Mouse (Mus musculus): Measurements from ENCODE around the gene Tysnd1. TPM values are rescaled to one million over a fixed set of nuclear protein-coding genes. Genes with fewer than 3 reads are reported as not detected.

Tysnd1 gene
- total and polyA plus RNA-seq, 3 experiments, result 72.7 to 119 TPM; not detected in 1

DNA sequence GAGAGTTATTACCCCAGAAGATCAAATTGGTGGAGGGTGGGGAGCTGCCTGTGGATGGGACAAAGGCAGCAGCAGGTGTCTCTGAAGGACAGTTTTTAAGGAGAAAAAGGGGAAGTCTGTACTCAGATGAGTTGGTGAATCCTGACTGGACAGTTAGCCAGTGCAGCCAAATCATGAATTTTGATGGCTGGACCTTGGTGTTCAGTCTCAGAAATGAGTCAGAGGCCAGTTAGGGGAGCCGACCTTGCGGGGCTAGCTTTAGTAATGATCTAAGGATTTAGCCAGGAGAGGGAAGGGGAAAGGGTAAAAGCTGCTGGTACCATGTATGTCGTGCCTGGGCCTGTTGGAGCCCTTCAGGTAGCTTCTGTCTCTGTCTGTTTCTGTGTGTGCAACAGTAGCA is 18.3 kb downstream of the Tysnd1 start:
- TF ChIP-seq JUND (IDR thresholded peaks at IDR 0.05; ENCODE audit: low read depth, low read length) (no peak), TCF12 (IDR thresholded peaks at IDR 0.05; ENCODE audit: low read depth, low read length) (no peak), RAD21 (IDR thresholded peaks at IDR 0.05; ENCODE audit: low read depth, low read length) (no peak), POLR2AphosphoS5 (IDR thresholded peaks at IDR 0.05; ENCODE audit: borderline replicate concordance, low read depth, low read length) (no peak)
- H3K79me2 ChIP-seq (ENCODE audit: control insufficient read depth, insufficient read depth, low read length, poor library complexity), result no peaks in the 10 kb centered on the region; the same call in 1 of the 2 replicates
- no peaks in the 10 kb centered on the region for H3K9me3 ChIP-seq (replicated peaks; ENCODE audit: insufficient read depth, low read length)

DNA sequence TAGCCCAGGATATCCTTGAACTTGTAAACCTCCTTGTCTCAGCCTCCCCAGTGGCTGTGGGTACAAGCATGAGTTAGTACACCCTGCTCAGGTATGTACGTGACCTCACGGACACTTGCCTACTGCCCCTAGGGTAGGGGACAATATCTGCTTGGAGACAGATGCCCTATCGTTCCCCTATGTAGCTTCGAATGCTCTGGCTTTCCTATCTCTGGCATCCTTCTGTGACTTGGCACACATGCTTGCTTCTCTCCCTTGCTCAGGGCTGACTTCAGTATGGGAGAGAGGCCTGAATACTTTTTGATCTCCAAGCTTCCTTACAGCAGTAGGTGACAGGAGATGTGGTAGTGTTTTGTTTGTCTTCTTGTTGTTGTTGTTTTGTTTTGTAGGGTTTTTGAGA is 18.8 kb downstream of the Tysnd1 start:
- Histone ChIP-seq H3K4me1 (ENCODE audit: control insufficient read depth in 1 of 2, insufficient read depth in 2 of 2, low read length in 2 of 2) (peaks cover 1 to 11% of the 10 kb centered on the region in 2 experiments), H3K27ac (ENCODE audit: control insufficient read depth, low read depth, low read length) (no peak overlapping the region), H3K36me3 (ENCODE audit: control insufficient read depth in 1 of 2, insufficient read depth in 2 of 2, low read length in 2 of 2) (no peaks in the 10 kb centered on the region), H3K27me3 (ENCODE audit: control insufficient read depth in 1 of 2, insufficient read depth in 2 of 2, low read length in 2 of 2) (no peaks in the 10 kb centered on the region), H3K79me2 (ENCODE audit: control insufficient read depth, insufficient read depth, low read length, poor library complexity) (no peaks in the 10 kb centered on the region; the same call in 1 of the 2 replicates), H3K4me3 (ENCODE audit: control insufficient read depth in 1 of 2, insufficient read depth in 1 of 2, low read depth in 2 of 2, low read length in 2 of 2) (no peak overlapping the region), H3K9ac (ENCODE audit: control insufficient read depth, low read depth, low read length, poor library complexity, severe bottlenecking) (no peak overlapping the region), H3K9me3 (replicated peaks; ENCODE audit: insufficient read depth, low read length) (no peaks in the 10 kb centered on the region)
- DNase-seq (ENCODE audit: low read depth, low spot score), result peak; percentile 60
- TF ChIP-seq KAT2A (conservative IDR thresholded peaks at IDR 0.05; ENCODE audit: low read depth, low read length), result no peak
- no peak for TF ChIP-seq USF1 (IDR thresholded peaks at IDR 0.05; ENCODE audit: low read depth, low read length)
- no peak for TF ChIP-seq MEF2A (IDR thresholded peaks at IDR 0.05; ENCODE audit: extremely low read depth, insufficient replicate concordance, low read depth, low read length, poor library complexity, severe bottlenecking)
- TF ChIP-seq RAD21 (IDR thresholded peaks at IDR 0.05; ENCODE audit: low read depth, low read length), result no peak
- TF ChIP-seq MAFK (IDR thresholded peaks at IDR 0.05; ENCODE audit: borderline replicate concordance, low read depth, low read length), result no peak
- no peak for TF ChIP-seq CHD1 (IDR thresholded peaks at IDR 0.05; ENCODE audit: low read depth, low read length)
- TF ChIP-seq CTCF (IDR thresholded peaks at IDR 0.05 in 2 of 3, conservative IDR thresholded peaks at IDR 0.05 in 1 of 3; ENCODE audit: control insufficient read depth in 1 of 3, insufficient read depth in 1 of 3, low read depth in 2 of 3, low read length in 3 of 3, poor library complexity in 1 of 3, severe bottlenecking in 1 of 3), result no peak
- TF ChIP-seq ZMIZ1 (IDR thresholded peaks at IDR 0.05; ENCODE audit: low read depth, low read length), result no peak
- TF ChIP-seq MXI1 (IDR thresholded peaks at IDR 0.05; ENCODE audit: low read depth, low read length), result no peak
- TF ChIP-seq ZC3H11A (IDR thresholded peaks at IDR 0.05; ENCODE audit: low read depth, low read length), result no peak
- TF ChIP-seq NRF1 (IDR thresholded peaks at IDR 0.05; ENCODE audit: insufficient read depth, low read depth, low read length, poor library complexity, severe bottlenecking), result no peak
- TF ChIP-seq SMC3 (IDR thresholded peaks at IDR 0.05; ENCODE audit: low read depth, low read length), result no peak
- peak; percentile 74 for TF ChIP-seq GATA1 (IDR thresholded peaks at IDR 0.05; ENCODE audit: low read depth, low read length)
- TF ChIP-seq USF2 (IDR thresholded peaks at IDR 0.05; ENCODE audit: borderline replicate concordance in 1 of 2, insufficient read depth in 1 of 2, low read depth in 1 of 2, low read length in 2 of 2), result no peak
- TF ChIP-seq NELFE (IDR thresholded peaks at IDR 0.05; ENCODE audit: low read depth, low read length), result no peak
- no peak for TF ChIP-seq RCOR1 (IDR thresholded peaks at IDR 0.05; ENCODE audit: low read depth, low read length)
- no peak for TF ChIP-seq MYC (IDR thresholded peaks at IDR 0.05; ENCODE audit: low read depth, low read length)
- TF ChIP-seq ELF1 (IDR thresholded peaks at IDR 0.05; ENCODE audit: low read depth, low read length), result no peak
- no peak for TF ChIP-seq HCFC1 (IDR thresholded peaks at IDR 0.05; ENCODE audit: low read depth, low read length)
- TF ChIP-seq TAL1 (IDR thresholded peaks at IDR 0.05; ENCODE audit: low read length), result peak; percentile 74
- TF ChIP-seq UBTF (IDR thresholded peaks at IDR 0.05; ENCODE audit: borderline replicate concordance, insufficient read depth, low read depth, low read length), result no peak
- TF ChIP-seq SIN3A (IDR thresholded peaks at IDR 0.05; ENCODE audit: low read length), result no peak
- TF ChIP-seq TBP (IDR thresholded peaks at IDR 0.05; ENCODE audit: low read depth, low read length), result no peak
- no peak for TF ChIP-seq MAX (IDR thresholded peaks at IDR 0.05; ENCODE audit: low read length)
- no peak for TF ChIP-seq BHLHE40 (IDR thresholded peaks at IDR 0.05; ENCODE audit: borderline replicate concordance, low read depth, low read length)
- TF ChIP-seq TCF12 (IDR thresholded peaks at IDR 0.05; ENCODE audit: low read depth, low read length), result peak; percentile 83; the same call in 1 of the 2 replicates
- TF ChIP-seq ZNF384 (IDR thresholded peaks at IDR 0.05; ENCODE audit: low read depth, low read length), result no peak
- TF ChIP-seq POLR2A (IDR thresholded peaks at IDR 0.05; ENCODE audit: control insufficient read depth in 1 of 2, insufficient read depth in 1 of 2, low read depth in 1 of 2, low read length in 2 of 2, poor library complexity in 1 of 2), result no peak
- TF ChIP-seq CHD2 (IDR thresholded peaks at IDR 0.05; ENCODE audit: low read length), result no peak
- no peak for TF ChIP-seq JUND (IDR thresholded peaks at IDR 0.05; ENCODE audit: low read depth, low read length)
- no peak for TF ChIP-seq MAZ (IDR thresholded peaks at IDR 0.05; ENCODE audit: low read depth, low read length)

More for the DNA sequence above, 18.3 kb downstream of the Tysnd1 start:
- peaks cover 1 to 11% of the 10 kb centered on the region in 2 experiments for H3K4me1 ChIP-seq (ENCODE audit: control insufficient read depth in 1 of 2, insufficient read depth in 2 of 2, low read length in 2 of 2)
- no peak for DNase-seq (ENCODE audit: low read depth, low spot score)
- no peak overlapping the region for H3K4me3 ChIP-seq (ENCODE audit: control insufficient read depth in 1 of 2, insufficient read depth in 1 of 2, low read depth in 2 of 2, low read length in 2 of 2)
- H3K36me3 ChIP-seq (ENCODE audit: control insufficient read depth in 1 of 2, insufficient read depth in 2 of 2, low read length in 2 of 2), result no peaks in the 10 kb centered on the region
- no peak overlapping the region for H3K27ac ChIP-seq (ENCODE audit: control insufficient read depth, low read depth, low read length)
- no peak overlapping the region for H3K9ac ChIP-seq (ENCODE audit: control insufficient read depth, low read depth, low read length, poor library complexity, severe bottlenecking)
- no peaks in the 10 kb centered on the region for H3K27me3 ChIP-seq (ENCODE audit: control insufficient read depth in 1 of 2, insufficient read depth in 2 of 2, low read length in 2 of 2)
